Mouse (Mus musculus) embryonic facial prominence, embryonic 14.5 days (tissue): Measurements from ENCODE around the gene Hmces. TPM values are rescaled to one million over a fixed set of nuclear protein-coding genes. Genes with fewer than 3 reads are reported as not detected.

ENCODE experiments used
- ATAC-seq: fragments of 200-750 bp; cut with Nextera tagmentation; 2 replicates; pipeline ENCODE4 v1.8.0; 2017; ENCODE audit warnings: low read depth, moderate number of reproducible peaks, moderate TSS enrichment
- DNase-seq: peaks from one replicate; pipeline ENCODE4 v3.0.0-alpha.2; 2015; ENCODE audit warnings: low spot score
- H3K27ac ChIP-seq: fragments of 300-500 bp; sonication (generic); replicated peaks from 2 replicates; pipeline ENCODE4 v1.5.1; 2014; ENCODE audit warnings: low read depth, mild to moderate bottlenecking, low read length, moderate library complexity
- H3K27me3 ChIP-seq: fragments of 300-500 bp; sonication (generic); replicated peaks from 2 replicates; pipeline ENCODE4 v1.6.1; 2014; ENCODE audit warnings: low read length; ENCODE audit not compliant: control insufficient read depth, insufficient read depth
- H3K36me3 ChIP-seq: fragments of 300-500 bp; sonication (generic); 2 replicates; pipeline ENCODE4 v1.6.1; 2014; ENCODE audit warnings: low read length, mixed read lengths; ENCODE audit not compliant: control insufficient read depth, insufficient read depth
- H3K4me1 ChIP-seq: fragments of 300-500 bp; sonication (generic); 2 replicates; pipeline ENCODE4 v1.6.1; 2014; ENCODE audit warnings: antibody characterized with exemption, low read length; ENCODE audit not compliant: control insufficient read depth, insufficient read depth
- H3K4me2 ChIP-seq: fragments of 300-500 bp; sonication (generic); 2 replicates; pipeline ENCODE4 v1.6.1; 2014; ENCODE audit warnings: low read depth, mild to moderate bottlenecking, low read length, moderate library complexity, mixed read lengths
- H3K4me3 ChIP-seq: fragments of 300-500 bp; sonication (generic); 2 replicates; pipeline ENCODE4 v1.5.1; 2014; ENCODE audit warnings: low read depth, mild to moderate bottlenecking, low read length
- H3K9ac ChIP-seq: fragments of 300-500 bp; sonication (generic); 2 replicates; pipeline ENCODE4 v1.6.1; 2014; ENCODE audit warnings: low read depth, mild to moderate bottlenecking, low read length, moderate library complexity, mixed read lengths
- H3K9me3 ChIP-seq: fragments of 300-500 bp; sonication (generic); 2 replicates; pipeline ENCODE4 v1.6.1; 2016; ENCODE audit warnings: low read length; ENCODE audit not compliant: control insufficient read depth
- WGBS: fragments of 180-500 bp; shearing (Covaris S2); extraction: QIAGEN DNeasy Blood & Tissue Kit; methylation state at CpG from one replicate; pipeline ENCODE4 v1.1.7; 2014; 5-methylcytosine and 5-hydroxymethylcytosine counted together
- polyA plus RNA-seq: library from polyadenylated mRNA; unstranded; fragments of >200 nt; fragmentation: Nextera tagmentation; extraction: Ambion mirVana; gene quantifications from 2 replicates; pipeline ENCODE4 v1.2.1, GENCODE M21; 2014

Hmces gene
- polyA plus RNA-seq, 1 experiment from 2014 or later = 43.1 TPM

GRCm38 (mm10) chr6:87898028-87898427, 15.7 kb upstream of the Hmces start:
- H3K9me3 ChIP-seq = no peaks in the 10 kb centered on the region
- no peaks in the 10 kb centered on the region for H3K27me3 ChIP-seq
- H3K4me1 ChIP-seq = no peaks in the 10 kb centered on the region
- H3K4me2 ChIP-seq = no peak overlapping the region
- ATAC-seq = no peak
- WGBS = 86% methylated on average over 10 of the region's 10 CpGs
- no peak overlapping the region for H3K27ac ChIP-seq
- peak; percentile 66 for DNase-seq
- no peak overlapping the region for H3K9ac ChIP-seq
- H3K36me3 ChIP-seq = peaks cover 94% of the 10 kb centered on the region
- H3K4me3 ChIP-seq = no peak overlapping the region

- H3K4me3 ChIP-seq = no peak overlapping the region
- no peaks in the 10 kb centered on the region for H3K9me3 ChIP-seq
- 58% methylated on average over 5 of the region's 5 CpGs for WGBS
- H3K9ac ChIP-seq = no peak overlapping the region
- no peak overlapping the region for H3K27ac ChIP-seq
- DNase-seq (no peak), ATAC-seq (no peak)
- no peaks in the 10 kb centered on the region for H3K27me3 ChIP-seq
- H3K4me2 ChIP-seq = no peak overlapping the region
- H3K4me1 ChIP-seq = no peaks in the 10 kb centered on the region
- peaks cover 99% of the 10 kb centered on the region for H3K36me3 ChIP-seq
These were observed 7.1 kb upstream of the Hmces start for GRCm38 (mm10) chr6:87906632-87907031.

- no peak overlapping the region for H3K4me2 ChIP-seq
- WGBS = 90% methylated on average over 6 of the region's 6 CpGs
- DNase-seq = no peak
These were observed 4.6 kb upstream of the Hmces start for GRCm38 (mm10) chr6:87909181-87909580.

GRCm38 (mm10) chr6:87911559-87911958, 2.2 kb upstream of the Hmces start:
- 85% methylated on average over 6 of the region's 6 CpGs for WGBS
- H3K27ac ChIP-seq = no peak overlapping the region
- H3K9ac ChIP-seq = no peak overlapping the region
- H3K9me3 ChIP-seq = no peaks in the 10 kb centered on the region
- ATAC-seq (no peak), DNase-seq (no peak)
- H3K36me3 ChIP-seq = peaks cover 74% of the 10 kb centered on the region
- H3K4me1 ChIP-seq = peaks cover 11% of the 10 kb centered on the region
- H3K4me2 ChIP-seq = no peak overlapping the region
- H3K4me3 ChIP-seq = no peak overlapping the region
- no peaks in the 10 kb centered on the region for H3K27me3 ChIP-seq

More at GRCm38 (mm10) chr6:87909181-87909580, 4.6 kb upstream of the Hmces start:
- no peak overlapping the region for H3K4me3 ChIP-seq
- H3K9me3 ChIP-seq = no peaks in the 10 kb centered on the region
- no peak overlapping the region for H3K9ac ChIP-seq
- no peak overlapping the region for H3K27ac ChIP-seq
- no peak for ATAC-seq
- H3K27me3 ChIP-seq = no peaks in the 10 kb centered on the region
- H3K4me1 ChIP-seq = no peaks in the 10 kb centered on the region
- H3K36me3 ChIP-seq = peaks cover 91% of the 10 kb centered on the region

- peak overlapping the region; percentile 89 for H3K9ac ChIP-seq
- peak overlapping the region; percentile 89 for H3K27ac ChIP-seq
- no peaks in the 10 kb centered on the region for H3K9me3 ChIP-seq
- DNase-seq = peak; percentile 37
- peak overlapping the region; percentile 89 for H3K4me2 ChIP-seq
- H3K27me3 ChIP-seq = no peaks in the 10 kb centered on the region
- peak; percentile 49 for ATAC-seq
- H3K36me3 ChIP-seq = peaks cover 74% of the 10 kb centered on the region
- 4% methylated on average over 27 of the region's 35 CpGs for WGBS
- peaks cover 11% of the 10 kb centered on the region for H3K4me1 ChIP-seq
- peak overlapping the region; percentile 92 for H3K4me3 ChIP-seq
These were observed 779 bp downstream of the Hmces start for GRCm38 (mm10) chr6:87914326-87915102.

GRCm38 (mm10) chr6:87915939-87916338, 2.2 kb downstream of the Hmces start:
- peaks cover 11% of the 10 kb centered on the region for H3K4me1 ChIP-seq
- H3K27me3 ChIP-seq = no peaks in the 10 kb centered on the region
- ATAC-seq (no peak), DNase-seq (peak; percentile 6)
- WGBS = 86% methylated on average over 5 of the region's 5 CpGs
- no peak overlapping the region for H3K4me2 ChIP-seq
- no peak overlapping the region for H3K27ac ChIP-seq
- H3K9ac ChIP-seq = no peak overlapping the region
- H3K4me3 ChIP-seq = no peak overlapping the region
- no peaks in the 10 kb centered on the region for H3K9me3 ChIP-seq
- peaks cover 74% of the 10 kb centered on the region for H3K36me3 ChIP-seq

GRCm38 (mm10) chr6:87921201-87921600, 7.5 kb downstream of the Hmces start:
- no peaks in the 10 kb centered on the region for H3K9me3 ChIP-seq
- H3K4me2 ChIP-seq = no peak overlapping the region
- ATAC-seq = no peak
- no peaks in the 10 kb centered on the region for H3K27me3 ChIP-seq
- no peak overlapping the region for H3K9ac ChIP-seq
- H3K27ac ChIP-seq = no peak overlapping the region
- no peak overlapping the region for H3K4me3 ChIP-seq
- whole genome bisulfite sequencing = 91% methylated on average over 4 of the region's 4 CpGs
- no peak for DNase-seq
- peaks cover 92% of the 10 kb centered on the region for H3K36me3 ChIP-seq
- no peaks in the 10 kb centered on the region for H3K4me1 ChIP-seq

- WGBS = 85% methylated on average over 1 of the region's 1 CpGs
- H3K9me3 ChIP-seq = no peaks in the 10 kb centered on the region
- peaks cover 85% of the 10 kb centered on the region for H3K36me3 ChIP-seq
- no peak for ATAC-seq
- no peak overlapping the region for H3K9ac ChIP-seq
- H3K4me1 ChIP-seq = no peaks in the 10 kb centered on the region
- H3K27me3 ChIP-seq = no peaks in the 10 kb centered on the region
- H3K4me3 ChIP-seq = no peak overlapping the region
- DNase-seq = no peak
- H3K4me2 ChIP-seq = no peak overlapping the region
- no peak overlapping the region for H3K27ac ChIP-seq
These were observed 9.9 kb downstream of the Hmces start for GRCm38 (mm10) chr6:87923624-87924023.

- H3K4me3 ChIP-seq = no peak overlapping the region
- no peaks in the 10 kb centered on the region for H3K4me1 ChIP-seq
- H3K4me2 ChIP-seq = no peak overlapping the region
- no peak for ATAC-seq
- H3K9ac ChIP-seq = no peak overlapping the region
- no peak overlapping the region for H3K27ac ChIP-seq
- H3K36me3 ChIP-seq = peaks cover 66% of the 10 kb centered on the region
- no peak for DNase-seq
- H3K9me3 ChIP-seq = no peaks in the 10 kb centered on the region
- no peaks in the 10 kb centered on the region for H3K27me3 ChIP-seq
- 89% methylated on average over 5 of the region's 5 CpGs for WGBS
These were observed 21.3 kb downstream of the Hmces start for GRCm38 (mm10) chr6:87935037-87935436.
